Mouse (Mus musculus) embryonic facial prominence, embryonic 12.5 days (tissue): ENCODE results near the gene Itpkb. TPM values are rescaled to one million over a fixed set of nuclear protein-coding genes. Genes with fewer than 3 reads are reported as not detected.
A peak's percentile ranks its signal among the peaks of the same experiment; 100 is the strongest.

Experiments
- ATAC-seq: fragments of 200-750 bp; cut with Nextera tagmentation; 2 replicates; pipeline ENCODE4 v1.8.0; 2017; ENCODE audit not compliant: insufficient number of reproducible peaks, insufficient read depth, low FRiP score, low TSS enrichment
- H3K27ac ChIP-seq: fragments of 300-500 bp; sonication (generic); 2 replicates; pipeline ENCODE4 v1.5.1; 2016; ENCODE audit warnings: mild to moderate bottlenecking
- H3K27me3 ChIP-seq: fragments of 300-500 bp; sonication (generic); 2 replicates; pipeline ENCODE4 v1.6.1; 2016; ENCODE audit warnings: mild to moderate bottlenecking, moderate library complexity
- H3K36me3 ChIP-seq: fragments of 300-500 bp; sonication (generic); 2 replicates; pipeline ENCODE4 v1.6.1; 2016; ENCODE audit warnings: mild to moderate bottlenecking
- H3K4me1 ChIP-seq: fragments of 300-500 bp; sonication (generic); 2 replicates; pipeline ENCODE4 v1.6.1; 2016
- H3K4me2 ChIP-seq: fragments of 300-500 bp; sonication (generic); replicated peaks from 2 replicates; pipeline ENCODE4 v1.6.1; 2016; ENCODE audit warnings: mild to moderate bottlenecking, moderate library complexity
- H3K4me3 ChIP-seq: fragments of 300-500 bp; sonication (generic); 2 replicates; pipeline ENCODE4 v1.5.1; 2016; ENCODE audit warnings: mild to moderate bottlenecking
- H3K9ac ChIP-seq: fragments of 300-500 bp; sonication (generic); 2 replicates; pipeline ENCODE4 v1.6.1; 2016; ENCODE audit warnings: mild to moderate bottlenecking, moderate library complexity
- H3K9me3 ChIP-seq: fragments of 300-500 bp; sonication (generic); 2 replicates; pipeline ENCODE4 v1.6.1; 2016; ENCODE audit warnings: mild to moderate bottlenecking, moderate library complexity
- WGBS: fragments of 180-500 bp; shearing (Covaris S2); methylation state at CpG from one replicate; pipeline ENCODE4 v1.1.7; 2016; 5-methylcytosine and 5-hydroxymethylcytosine counted together
- polyA plus RNA-seq: library from polyadenylated mRNA; unstranded; fragments of >200 nt; fragmentation: Nextera tagmentation; extraction: Ambion mirVana; gene quantifications from 2 replicates; pipeline ENCODE4 v1.2.1, GENCODE M21; 2016

Gene Itpkb
- polyA plus RNA-seq, 1 experiment from 2014 or later: 12.8 TPM

DNA sequence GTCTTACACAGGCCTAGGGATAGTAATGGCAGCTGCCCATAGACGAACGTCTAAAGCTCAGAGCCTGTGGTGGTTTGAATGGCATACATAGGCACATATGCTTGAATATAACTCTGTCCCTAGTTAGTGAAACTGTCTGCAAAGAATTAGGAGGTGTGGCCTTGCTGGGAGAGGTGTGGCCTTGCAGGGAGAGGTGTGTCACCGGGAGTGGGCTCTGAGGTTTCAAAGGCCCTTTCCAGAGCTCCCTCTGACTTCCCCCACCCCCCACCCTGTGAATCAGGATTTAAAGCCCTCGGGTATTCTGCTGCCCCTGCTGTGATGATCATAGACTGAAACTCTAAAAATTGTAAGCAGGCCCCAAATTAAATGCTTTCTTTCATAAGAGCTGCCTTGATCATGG is 29.3 kb upstream of the Itpkb start:
- H3K4me2 ChIP-seq: no peak overlapping the region
- no peak overlapping the region for H3K27ac ChIP-seq
- ATAC-seq: no peak
- no peak overlapping the region for H3K9ac ChIP-seq
- no peaks in the 10 kb centered on the region for H3K27me3 ChIP-seq
- H3K4me1 ChIP-seq: 0 out of 2 replicates have a peak, but pooled peaks cover 9% of the 10 kb centered on the region
- H3K36me3 ChIP-seq: no peaks in the 10 kb centered on the region
- H3K9me3 ChIP-seq: no peaks in the 10 kb centered on the region
- no peak overlapping the region for H3K4me3 ChIP-seq
- WGBS: 34% methylated on average over 4 of the region's 4 CpGs

GRCm38 (mm10) chr1:180302253-180303120 is 27.8 kb upstream of the Itpkb start:
- peaks cover 10% of the 10 kb centered on the region for H3K4me1 ChIP-seq
- H3K4me3 ChIP-seq: no peak overlapping the region
- H3K9ac ChIP-seq: no peak overlapping the region
- ATAC-seq: no peak
- no peaks in the 10 kb centered on the region for H3K36me3 ChIP-seq
- H3K4me2 ChIP-seq: no peak overlapping the region
- 66% methylated on average over 12 of the region's 12 CpGs for WGBS
- no peaks in the 10 kb centered on the region for H3K27me3 ChIP-seq
- no peak overlapping the region for H3K27ac ChIP-seq
- H3K9me3 ChIP-seq: no peaks in the 10 kb centered on the region

DNA sequence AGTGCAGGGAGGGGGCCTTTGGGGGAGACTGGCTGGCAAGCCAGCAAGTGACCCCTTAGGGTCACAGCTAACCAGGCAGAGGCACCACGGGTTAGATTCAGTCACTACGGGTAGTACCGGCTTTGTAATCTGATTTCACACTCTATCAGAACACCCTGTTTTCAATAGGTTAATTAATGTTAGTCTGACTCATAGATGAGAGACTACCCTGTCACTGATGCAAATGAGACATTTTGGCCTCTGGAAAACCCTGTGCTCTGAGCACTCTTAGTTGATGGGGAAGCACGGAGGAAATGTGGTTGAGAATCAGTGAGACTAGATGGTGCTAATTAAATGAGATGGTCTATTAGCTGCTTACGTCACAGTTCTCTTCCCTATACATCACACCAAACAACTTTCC is 26.7 kb upstream of the Itpkb start:
- Histone ChIP-seq H3K9me3 (no peaks in the 10 kb centered on the region), H3K36me3 (no peaks in the 10 kb centered on the region), H3K27me3 (no peaks in the 10 kb centered on the region), H3K4me3 (no peak overlapping the region), H3K9ac (no peak overlapping the region), H3K4me2 (no peak overlapping the region), H3K4me1 (peaks cover 14% of the 10 kb centered on the region), H3K27ac (no peak overlapping the region)
- 65% methylated on average over 5 of the region's 5 CpGs for WGBS
- ATAC-seq: no peak

- Histone ChIP-seq H3K4me2 (no peak overlapping the region), H3K4me1 (peaks cover 9% of the 10 kb centered on the region), H3K27me3 (no peaks in the 10 kb centered on the region), H3K4me3 (no peak overlapping the region), H3K27ac (no peak overlapping the region), H3K36me3 (no peaks in the 10 kb centered on the region), H3K9me3 (no peaks in the 10 kb centered on the region), H3K9ac (no peak overlapping the region)
- ATAC-seq: no peak
- WGBS: 81% methylated on average over 9 of the region's 9 CpGs
Observed at GRCm38 (mm10) chr1:180306889-180307288, 23.4 kb upstream of the Itpkb start.

- 45% methylated on average over 2 of the region's 2 CpGs for WGBS
- peaks cover 10% of the 10 kb centered on the region for H3K4me1 ChIP-seq
- no peak for ATAC-seq
Observed at GRCm38 (mm10) chr1:180307661-180308060, 22.6 kb upstream of the Itpkb start.

GRCm38 (mm10) chr1:180308897-180309296 is 21.4 kb upstream of the Itpkb start:
- H3K36me3 ChIP-seq: no peaks in the 10 kb centered on the region
- no peaks in the 10 kb centered on the region for H3K27me3 ChIP-seq
- ATAC-seq: no peak
- H3K4me3 ChIP-seq: no peak overlapping the region
- H3K27ac ChIP-seq: no peak overlapping the region
- H3K4me2 ChIP-seq: no peak overlapping the region
- WGBS: 84% methylated on average over 4 of the region's 4 CpGs
- peaks cover 22% of the 10 kb centered on the region for H3K4me1 ChIP-seq
- no peaks in the 10 kb centered on the region for H3K9me3 ChIP-seq
- H3K9ac ChIP-seq: no peak overlapping the region

More at GRCm38 (mm10) chr1:180307661-180308060, 22.6 kb upstream of the Itpkb start:
- Histone ChIP-seq H3K27me3 (no peaks in the 10 kb centered on the region), H3K9ac (no peak overlapping the region), H3K9me3 (no peaks in the 10 kb centered on the region), H3K4me2 (no peak overlapping the region), H3K4me3 (no peak overlapping the region), H3K36me3 (no peaks in the 10 kb centered on the region), H3K27ac (no peak overlapping the region)

DNA sequence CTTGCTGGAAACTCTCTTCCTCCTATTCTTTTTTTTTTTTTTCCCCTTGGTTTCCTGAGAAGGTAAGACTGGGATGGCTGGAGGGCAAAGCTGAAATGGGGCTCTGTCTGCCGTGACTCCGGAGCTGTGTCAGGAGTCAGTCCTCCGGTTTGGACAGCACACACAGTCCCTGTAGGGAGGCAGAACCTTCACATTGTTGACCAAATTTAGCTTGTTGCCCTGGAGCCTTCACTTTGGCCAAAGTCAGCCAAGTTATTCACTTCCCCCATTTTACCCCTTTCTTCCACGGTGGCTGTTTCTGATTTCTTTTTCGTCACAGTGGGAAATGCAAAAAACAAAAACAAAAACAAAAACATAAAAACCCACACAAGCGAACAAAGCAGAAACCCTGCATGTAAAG is 18.0 kb upstream of the Itpkb start:
- no peaks in the 10 kb centered on the region for H3K36me3 ChIP-seq
- no peaks in the 10 kb centered on the region for H3K27me3 ChIP-seq
- H3K9me3 ChIP-seq: no peaks in the 10 kb centered on the region
- 48% methylated on average over 6 of the region's 6 CpGs for whole genome bisulfite sequencing
- H3K4me3 ChIP-seq: no peak overlapping the region
- ATAC-seq: no peak
- H3K4me1 ChIP-seq: peaks cover 25% of the 10 kb centered on the region
- H3K9ac ChIP-seq: no peak overlapping the region
- no peak overlapping the region for H3K4me2 ChIP-seq
- no peak overlapping the region for H3K27ac ChIP-seq

- Histone ChIP-seq H3K9ac (no peak overlapping the region), H3K27ac (0 out of 2 replicates have a peak overlapping the region, but pooled peaks have one; percentile 25), H3K36me3 (no peaks in the 10 kb centered on the region), H3K4me1 (peaks cover 20% of the 10 kb centered on the region), H3K4me2 (0 out of 2 replicates have a peak overlapping the region, but pooled peaks have one; percentile 55), H3K9me3 (no peaks in the 10 kb centered on the region), H3K27me3 (no peaks in the 10 kb centered on the region), H3K4me3 (no peak overlapping the region)
- peak; percentile 45; the same call in 1 of the 2 replicates for ATAC-seq
- WGBS: 45% methylated on average over 6 of the region's 6 CpGs
Observed at GRCm38 (mm10) chr1:180312792-180313311, 17.4 kb upstream of the Itpkb start.

DNA sequence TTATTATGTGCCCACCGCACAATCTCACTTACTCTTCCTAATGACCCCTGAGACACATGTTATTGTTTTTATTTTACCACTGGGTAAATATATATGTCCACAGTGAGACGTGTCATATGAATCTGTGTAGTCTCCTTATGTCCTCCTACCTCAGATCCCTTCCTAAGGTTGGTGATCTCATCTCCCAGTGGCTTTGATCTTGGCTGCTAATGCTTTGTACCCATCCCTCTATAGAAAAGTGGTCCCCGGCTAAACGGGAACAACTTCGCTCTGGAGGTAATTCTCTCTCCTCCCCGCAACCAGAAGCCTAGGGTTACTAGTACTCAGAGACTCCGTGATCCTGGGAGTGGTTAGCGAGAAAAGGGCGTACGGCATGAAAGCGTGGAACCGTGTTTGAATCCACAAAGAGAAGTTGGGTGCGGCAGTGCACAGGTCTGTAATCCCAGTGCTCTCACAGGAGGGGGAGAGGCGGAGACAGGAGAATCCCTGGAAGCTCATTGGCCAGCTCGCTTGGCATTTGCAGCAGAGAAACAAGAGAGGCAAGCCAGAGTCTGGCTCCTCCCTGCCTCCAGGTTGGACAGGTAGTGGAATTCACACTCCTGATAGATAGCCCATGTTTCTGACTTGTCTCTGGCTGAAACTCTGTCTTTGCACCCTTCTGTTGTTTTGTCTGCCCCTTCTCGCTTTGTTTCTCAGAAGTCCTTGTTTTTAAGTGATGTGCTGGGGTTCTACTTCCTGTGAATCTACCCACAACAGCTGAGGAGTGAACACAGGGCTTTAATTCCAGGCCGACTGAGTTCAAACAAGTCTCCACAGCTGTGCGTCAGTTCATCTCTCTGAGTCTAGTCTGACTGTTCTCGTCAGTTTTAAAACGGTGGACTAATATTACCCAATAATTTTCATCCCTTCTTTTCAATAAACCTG is 16.5 kb upstream of the Itpkb start:
- Histone ChIP-seq H3K4me2 (peak overlapping the region; percentile 55), H3K27me3 (no peaks in the 10 kb centered on the region), H3K9ac (no peak overlapping the region), H3K4me1 (peaks cover 16% of the 10 kb centered on the region), H3K4me3 (peak overlapping the region; percentile 30), H3K27ac (no peak overlapping the region), H3K9me3 (no peaks in the 10 kb centered on the region), H3K36me3 (no peaks in the 10 kb centered on the region)
- WGBS: 8% methylated on average over 20 of the region's 20 CpGs
- peak; percentile 70; the same call in 1 of the 2 replicates for ATAC-seq

DNA sequence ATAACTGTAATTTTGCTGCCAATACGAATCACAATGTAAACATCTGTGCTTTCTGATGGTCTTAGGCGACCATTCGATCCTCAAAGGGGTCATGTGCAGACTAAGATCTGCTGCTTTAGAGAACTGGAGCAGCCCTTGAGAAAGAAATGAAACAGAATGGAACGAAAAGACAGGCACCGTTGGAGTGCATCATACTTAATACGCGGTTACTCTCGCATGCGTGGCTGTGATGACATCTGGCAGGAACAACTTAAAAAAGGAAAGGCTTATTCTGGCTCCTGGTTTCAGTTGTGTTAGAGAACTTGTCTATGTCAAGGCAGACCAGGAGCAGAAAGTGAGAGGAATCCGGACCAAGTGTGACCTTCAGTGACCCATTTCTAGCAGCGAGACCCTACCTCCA is 15.6 kb upstream of the Itpkb start:
- no peaks in the 10 kb centered on the region for H3K36me3 ChIP-seq
- no peak overlapping the region for H3K27ac ChIP-seq
- H3K9ac ChIP-seq: no peak overlapping the region
- no peak for ATAC-seq
- no peak overlapping the region for H3K4me3 ChIP-seq
- WGBS: 81% methylated on average over 11 of the region's 11 CpGs
- no peak overlapping the region for H3K4me2 ChIP-seq
- no peaks in the 10 kb centered on the region for H3K9me3 ChIP-seq
- H3K4me1 ChIP-seq: peaks cover 17% of the 10 kb centered on the region
- H3K27me3 ChIP-seq: no peaks in the 10 kb centered on the region

GRCm38 (mm10) chr1:180315127-180315526 is 15.2 kb upstream of the Itpkb start:
- Histone ChIP-seq H3K9me3 (no peaks in the 10 kb centered on the region), H3K4me1 (peaks cover 21% of the 10 kb centered on the region), H3K4me3 (no peak overlapping the region), H3K27ac (no peak overlapping the region), H3K4me2 (no peak overlapping the region), H3K9ac (no peak overlapping the region), H3K36me3 (no peaks in the 10 kb centered on the region), H3K27me3 (no peaks in the 10 kb centered on the region)
- 70% methylated on average over 3 of the region's 3 CpGs for WGBS
- no peak for ATAC-seq
